Mouse (Mus musculus) liver, adult (tissue): ENCODE data around the gene Rbpjl.

Source experiments
- GATA4 ChIP-seq: IDR thresholded peaks from 2 replicates; pipeline ENCODE4 v1.6.1; 2014; ENCODE audit warnings: mild to moderate bottlenecking, low read length; ENCODE audit not compliant: insufficient replicate concordance

The Rbpjl gene

DNA sequence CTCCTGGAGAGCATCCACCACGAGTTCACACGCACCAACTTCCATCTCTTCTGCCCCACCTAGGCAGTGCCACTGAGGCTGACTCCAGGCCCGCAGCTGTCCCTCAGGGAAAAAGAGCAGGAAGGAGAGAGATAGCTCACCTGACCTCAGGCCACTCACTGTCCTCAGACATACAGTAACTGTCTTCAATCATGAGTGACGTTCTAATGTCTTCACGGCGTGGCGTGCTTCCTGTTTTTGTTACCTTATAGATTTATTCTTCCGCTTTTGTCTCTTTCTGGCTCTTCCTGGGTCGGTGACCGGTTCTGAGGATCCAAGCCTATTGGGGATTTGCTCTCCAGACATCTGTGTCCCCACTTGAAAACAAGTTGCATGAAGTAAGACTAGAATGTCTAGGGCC is 11.6 kb downstream of the Rbpjl start:
- TF ChIP-seq GATA4 = no peak

- no peak for TF ChIP-seq GATA4
Measured at GRCm38 (mm10) chr2:164417198-164417597, 14.3 kb downstream of the Rbpjl start.

DNA sequence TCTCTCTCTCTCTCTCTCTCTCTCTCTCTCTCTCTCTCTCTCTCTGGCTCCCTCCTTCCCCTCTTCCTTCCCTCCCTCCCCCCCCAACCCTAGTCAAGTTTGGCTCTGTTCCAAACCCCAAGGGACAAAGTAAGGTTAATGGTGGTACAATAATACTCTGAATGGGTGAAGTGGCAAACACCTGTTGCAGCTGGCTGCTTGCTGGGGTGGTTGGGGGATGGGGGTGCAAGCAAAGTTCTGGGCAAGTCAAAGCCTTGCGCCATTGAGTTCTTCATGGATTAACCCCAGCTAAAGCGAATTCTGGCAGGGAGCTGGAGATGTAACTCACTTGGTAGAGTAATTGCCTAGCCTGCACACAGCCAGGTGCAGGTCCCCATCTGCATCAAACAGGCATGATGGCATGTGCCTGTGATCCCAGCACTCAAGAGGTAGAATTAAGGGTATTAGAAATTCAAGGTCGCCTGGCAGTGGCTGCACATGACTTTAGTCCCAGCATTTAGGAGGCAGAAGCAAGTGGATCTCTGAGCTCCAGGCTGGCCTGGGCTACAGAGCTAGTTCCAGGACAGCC is 15.5 kb downstream of the Rbpjl start:
- no peak for TF ChIP-seq GATA4

DNA sequence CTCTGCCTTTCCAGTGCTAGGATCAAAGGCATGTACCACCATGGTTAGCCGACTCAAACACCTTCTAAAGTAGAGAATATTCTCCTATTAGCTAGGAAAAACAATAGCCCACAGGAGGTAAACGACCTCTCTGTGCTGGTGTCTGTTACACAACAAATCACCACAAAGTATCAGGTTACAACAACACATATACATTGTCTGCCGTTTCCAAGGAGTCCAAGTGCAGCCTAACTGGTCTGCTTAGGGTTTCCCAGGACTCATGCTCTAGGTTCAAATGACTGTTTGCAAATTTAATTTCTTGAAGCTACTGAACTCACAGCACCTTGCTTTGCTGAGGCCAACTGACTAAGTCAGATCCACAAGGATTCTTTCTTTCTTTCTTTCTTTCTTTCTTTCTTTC is 16.5 kb downstream of the Rbpjl start:
- no peak for TF ChIP-seq GATA4

- no peak for TF ChIP-seq GATA4
Measured at GRCm38 (mm10) chr2:164421306-164421705, 18.4 kb downstream of the Rbpjl start.

GRCm38 (mm10) chr2:164421979-164422378 is 19.0 kb downstream of the Rbpjl start:
- TF ChIP-seq GATA4 = no peak

GRCm38 (mm10) chr2:164422675-164423393 is 19.9 kb downstream of the Rbpjl start:
- TF ChIP-seq GATA4 = no peak

- TF ChIP-seq GATA4 = no peak
Measured at GRCm38 (mm10) chr2:164423464-164423863, 20.5 kb downstream of the Rbpjl start.

DNA sequence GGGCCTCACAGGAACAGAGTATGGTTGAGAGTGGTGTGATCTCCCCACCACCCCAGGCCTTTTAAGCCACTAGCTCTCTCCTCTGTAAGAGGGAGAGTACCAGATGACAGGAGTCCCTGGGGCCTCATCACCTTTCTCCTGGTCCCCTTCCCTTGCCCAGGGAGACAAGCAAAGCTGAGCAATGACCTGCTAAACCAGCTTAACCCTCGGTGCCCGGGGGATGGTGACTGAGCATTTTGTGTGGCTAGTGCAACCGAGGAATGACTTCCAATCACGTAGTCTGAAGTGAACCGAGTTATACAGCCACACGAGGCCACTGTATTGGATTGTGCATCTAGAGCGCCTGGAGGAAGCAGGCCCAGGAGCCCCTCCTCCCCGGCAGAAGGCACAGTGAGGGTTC is 21.5 kb downstream of the Rbpjl start:
- no peak for TF ChIP-seq GATA4

DNA sequence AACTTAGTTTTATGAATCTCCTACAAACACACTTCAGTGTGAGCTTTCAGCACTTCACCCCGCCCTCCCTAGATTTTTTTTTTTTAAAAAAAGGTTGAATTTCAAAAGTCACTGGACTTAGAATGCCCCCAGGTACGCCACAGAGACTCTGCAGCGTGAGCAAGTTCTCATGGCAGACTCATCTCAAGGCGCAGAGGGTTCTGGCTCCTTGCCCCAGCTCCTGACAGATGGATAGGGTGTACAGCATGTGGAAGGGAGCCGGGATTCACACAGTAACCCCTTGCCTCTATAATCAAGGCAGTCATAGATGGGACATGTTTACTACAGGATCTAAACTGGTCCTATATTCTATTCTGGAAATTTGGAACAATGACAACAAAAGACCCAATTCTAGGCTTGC is 22.5 kb downstream of the Rbpjl start:
- TF ChIP-seq GATA4 = no peak

GRCm38 (mm10) chr2:164426121-164426520 is 23.2 kb downstream of the Rbpjl start:
- no peak for TF ChIP-seq GATA4

DNA sequence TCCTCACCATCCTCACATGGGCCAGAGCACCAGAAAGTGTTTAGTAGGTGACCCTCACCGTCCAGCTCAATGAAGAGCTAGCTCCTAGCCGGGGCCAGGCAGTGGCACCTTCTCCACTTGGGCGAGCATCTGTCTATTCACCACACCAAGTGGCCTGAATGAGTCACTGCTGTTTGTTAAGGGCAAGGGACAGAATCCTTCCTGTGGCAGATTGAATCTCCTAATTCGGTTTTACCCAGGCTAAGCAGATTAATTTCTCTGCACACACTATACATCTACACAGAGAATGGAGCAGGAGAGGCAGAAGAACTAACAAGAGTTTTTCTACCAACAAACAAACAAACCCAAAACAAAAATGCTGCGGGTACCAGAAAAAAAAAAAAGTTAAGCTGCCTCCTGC is 24.0 kb downstream of the Rbpjl start:
- TF ChIP-seq GATA4 = no peak

DNA sequence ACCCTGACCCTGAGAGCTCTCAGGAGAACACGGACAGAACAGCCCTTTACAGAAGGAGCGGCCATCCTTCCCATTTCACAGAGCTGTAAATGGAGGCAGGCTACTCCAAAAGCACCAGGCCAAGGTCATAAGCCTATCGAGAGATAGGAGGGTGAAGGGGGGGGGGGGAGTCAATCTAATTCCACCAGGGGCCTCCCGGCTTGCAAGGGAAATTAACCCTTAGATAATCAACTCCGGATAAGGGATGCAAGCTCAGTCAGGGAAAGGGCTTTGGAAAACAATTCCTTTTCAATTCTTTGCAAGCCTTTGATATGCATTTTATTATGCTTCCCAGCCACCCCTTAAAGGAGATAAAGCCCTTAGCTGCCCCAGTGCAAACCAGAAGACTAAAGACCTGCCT is 25.5 kb downstream of the Rbpjl start:
- TF ChIP-seq GATA4 = no peak

- TF ChIP-seq GATA4 = no peak
Measured at GRCm38 (mm10) chr2:164429881-164430615, 27.1 kb downstream of the Rbpjl start.

DNA sequence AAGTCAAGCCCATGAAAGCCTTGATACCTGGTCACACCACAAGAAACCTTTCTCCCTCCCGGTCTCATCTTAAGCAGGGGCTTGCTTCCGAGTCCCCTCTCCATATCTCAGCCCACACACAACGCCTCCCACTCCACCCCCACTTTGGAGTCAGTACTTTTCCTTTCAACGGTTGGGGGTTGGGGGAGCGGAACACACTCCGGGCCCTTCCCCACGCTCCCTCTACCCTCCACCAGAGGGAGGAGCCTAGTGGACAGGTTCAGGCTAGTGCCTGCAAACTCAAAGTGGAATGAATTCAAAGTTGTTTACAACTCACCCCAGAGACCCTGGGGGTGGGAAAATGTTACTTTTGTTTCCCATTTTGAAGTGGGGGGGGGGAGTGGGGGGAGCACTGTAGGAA is 27.8 kb downstream of the Rbpjl start:
- no peak for TF ChIP-seq GATA4
